Mouse (Mus musculus) midbrain, embryonic 14.5 days (tissue): ENCODE results near the gene Pdss1. TPM values are rescaled to one million over a fixed set of nuclear protein-coding genes. Genes with fewer than 3 reads are reported as not detected.

Experiments
- ATAC-seq: fragments of 200-750 bp; cut with Nextera tagmentation; 2 replicates; pipeline ENCODE4 v1.8.0; 2017; ENCODE audit warnings: moderate number of reproducible peaks, moderate library complexity; ENCODE audit not compliant: low FRiP score, low TSS enrichment
- DNase-seq: peaks from one replicate; pipeline ENCODE4 v3.0.0-alpha.2; 2015
- H3K27ac ChIP-seq: fragments of 300-500 bp; sonication (generic); replicated peaks from 2 replicates; pipeline ENCODE4 v1.5.1; 2014; ENCODE audit warnings: mild to moderate bottlenecking, low read depth, low read length, moderate library complexity
- H3K27me3 ChIP-seq: fragments of 300-500 bp; sonication (generic); 2 replicates; pipeline ENCODE4 v1.6.1; 2014; ENCODE audit warnings: low read length, control low read depth, mixed read lengths; ENCODE audit not compliant: control insufficient read depth, insufficient read depth
- H3K36me3 ChIP-seq: fragments of 300-500 bp; sonication (generic); 2 replicates; pipeline ENCODE4 v1.6.1; 2014; ENCODE audit warnings: low read length, control low read depth; ENCODE audit not compliant: control insufficient read depth, insufficient read depth
- H3K4me1 ChIP-seq: fragments of 300-500 bp; sonication (generic); 2 replicates; pipeline ENCODE4 v1.6.1; 2014; ENCODE audit warnings: mild to moderate bottlenecking, antibody characterized with exemption, low read length, control low read depth; ENCODE audit not compliant: control insufficient read depth, insufficient read depth
- H3K4me2 ChIP-seq: fragments of 300-500 bp; sonication (generic); 2 replicates; pipeline ENCODE4 v1.6.1; 2014; ENCODE audit warnings: mild to moderate bottlenecking, low read length, moderate library complexity
- H3K4me3 ChIP-seq: fragments of 300-500 bp; sonication (generic); replicated peaks from 2 replicates; pipeline ENCODE4 v1.5.1; 2014; ENCODE audit warnings: low read depth, low read length
- H3K9ac ChIP-seq: fragments of 300-500 bp; sonication (generic); replicated peaks from 2 replicates; pipeline ENCODE4 v1.6.1; 2014; ENCODE audit warnings: mild to moderate bottlenecking, low read length, moderate library complexity
- H3K9me3 ChIP-seq: fragments of 300-500 bp; sonication (generic); 2 replicates; pipeline ENCODE4 v1.6.1; 2016; ENCODE audit warnings: low read length, control low read depth, mixed read lengths; ENCODE audit not compliant: control insufficient read depth
- WGBS: fragments of 180-500 bp; shearing (Covaris S2); extraction: QIAGEN DNeasy Blood & Tissue Kit; methylation state at CpG from one replicate; pipeline ENCODE4 v1.1.7; 2014; 5-methylcytosine and 5-hydroxymethylcytosine counted together
- polyA plus RNA-seq: library from polyadenylated mRNA; unstranded; fragments of >200 nt; fragmentation: Nextera tagmentation; extraction: Ambion mirVana; gene quantifications from 2 replicates; pipeline ENCODE4 v1.2.1, GENCODE M21; 2014

Pdss1 gene
- polyA plus RNA-seq, 1 experiment from 2014 or later = 23.5 TPM

GRCm38 (mm10) chr2:22977387-22977973 is 82.2 kb downstream of the Pdss1 start:
- Histone ChIP-seq H3K4me3 (no peak overlapping the region), H3K9me3 (no peaks in the 10 kb centered on the region), H3K27ac (no peak overlapping the region), H3K36me3 (no peaks in the 10 kb centered on the region), H3K4me2 (no peak overlapping the region), H3K27me3 (no peaks in the 10 kb centered on the region), H3K4me1 (no peaks in the 10 kb centered on the region), H3K9ac (no peak overlapping the region)
- 78% methylated on average over 3 of the region's 3 CpGs for WGBS
- DNase-seq = peak; percentile 2
- ATAC-seq = no peak

GRCm38 (mm10) chr2:22985973-22986657 is 90.8 kb downstream of the Pdss1 start:
- H3K4me1 ChIP-seq = no peaks in the 10 kb centered on the region; the same call in 1 of the 2 replicates
- no peaks in the 10 kb centered on the region for H3K9me3 ChIP-seq
- no peaks in the 10 kb centered on the region for H3K27me3 ChIP-seq
- H3K4me3 ChIP-seq = no peak overlapping the region
- no peak overlapping the region; the same call in 1 of the 2 replicates for H3K27ac ChIP-seq
- WGBS = 58% methylated on average over 2 of the region's 2 CpGs
- no peak overlapping the region for H3K9ac ChIP-seq
- no peak overlapping the region for H3K4me2 ChIP-seq
- DNase-seq = peak; percentile 36
- no peaks in the 10 kb centered on the region for H3K36me3 ChIP-seq
- no peak for ATAC-seq

Other genes with a start within 250 kb of the Pdss1 start
- 0.58 and 0.86 TPM in 2 replicates for gene Apbb1ip, start 121.4 kb upstream of the Pdss1 start, polyA plus RNA-seq
- gene Abi1, start 144.7 kb downstream of the Pdss1 start, polyA plus RNA-seq = 63.5 and 64.3 TPM in 2 replicates
- gene Acbd5, start 172.6 kb downstream of the Pdss1 start, polyA plus RNA-seq = 58.6 and 61.3 TPM in 2 replicates